Mouse (Mus musculus): ENCODE measurements around the gene Cyb5b. TPM values are rescaled to one million over a fixed set of nuclear protein-coding genes. Genes with fewer than 3 reads are reported as not detected.
A peak's percentile ranks its signal among the peaks of the same experiment; 100 is the strongest.

Cyb5b gene
- polyA plus RNA-seq, 1 experiment: 95.0 TPM

DNA sequence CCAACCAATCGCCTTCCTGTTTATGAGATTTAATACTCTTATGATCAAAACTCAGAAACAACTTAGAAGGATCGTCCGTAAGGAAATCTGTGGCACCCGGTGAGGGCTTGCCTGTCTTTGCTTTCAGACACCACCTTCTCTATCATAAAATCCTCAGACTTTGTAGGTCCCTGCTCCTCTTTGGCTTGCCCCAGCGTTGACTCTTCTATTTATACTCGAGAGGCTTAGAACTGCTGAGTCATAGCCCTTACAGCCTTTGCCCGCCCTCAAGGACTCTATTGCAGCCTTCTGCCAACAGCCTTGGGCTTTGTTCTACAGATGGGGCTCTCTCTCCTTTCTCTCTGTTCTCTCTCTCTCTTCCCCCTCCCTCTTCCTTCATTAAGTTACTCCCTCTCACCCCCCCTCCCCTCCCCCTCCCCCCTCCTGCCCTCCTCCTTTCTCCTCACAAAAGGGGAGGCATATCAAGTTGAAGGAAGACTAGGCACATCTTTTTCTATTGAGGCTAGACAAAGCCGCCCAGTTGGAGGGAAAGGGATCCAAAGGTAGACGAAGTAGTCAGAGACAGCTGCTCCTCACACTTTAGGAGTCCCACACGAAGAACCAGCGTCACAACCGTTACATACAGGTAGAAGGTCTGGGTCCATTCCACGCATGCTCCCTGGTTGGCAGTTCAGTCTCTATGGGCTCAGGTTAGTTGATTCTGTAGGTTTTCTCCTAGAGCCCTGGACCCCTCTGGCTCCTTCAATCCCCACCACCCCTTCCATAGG lies 10.6 kb upstream of the Cyb5b start:
- peak overlapping the region; percentile 27; the same call in 1 of the 2 replicates for H3K27ac ChIP-seq (ENCODE audit: insufficient read depth, low read length)
- H3K4me3 ChIP-seq (ENCODE audit: insufficient read depth, low read length): no peak overlapping the region
- TF ChIP-seq CTCF (IDR thresholded peaks at IDR 0.05; ENCODE audit: borderline replicate concordance, insufficient read depth, low read length) (no peak), POLR2A (IDR thresholded peaks at IDR 0.05; ENCODE audit: low read depth, low read length) (no peak)
- H3K4me1 ChIP-seq (ENCODE audit: control insufficient read depth, insufficient read depth, low read length): no peaks in the 10 kb centered on the region

DNA sequence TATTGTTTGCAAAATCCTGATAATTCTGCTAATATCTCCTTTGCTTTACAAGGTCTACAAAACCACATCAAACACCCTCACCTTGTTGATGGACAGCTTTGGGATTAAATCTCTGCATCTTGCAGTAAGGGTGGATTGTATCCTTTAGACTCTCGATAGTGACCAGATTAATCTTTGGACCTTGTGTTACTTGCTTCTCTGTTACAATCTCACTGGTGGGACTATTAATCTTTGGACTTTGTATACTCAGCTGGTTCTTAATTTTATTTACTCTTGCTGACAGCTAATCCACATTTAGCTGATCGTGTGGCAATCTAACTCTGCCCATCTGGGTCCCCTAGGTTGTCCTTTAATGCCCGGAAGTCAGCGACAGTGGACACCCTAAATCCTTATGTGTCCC lies 7.9 kb upstream of the Cyb5b start:
- H3K4me3 ChIP-seq (ENCODE audit: insufficient read depth, low read length): no peak overlapping the region
- TF ChIP-seq POLR2A (IDR thresholded peaks at IDR 0.05; ENCODE audit: low read depth, low read length): no peak
- TF ChIP-seq CTCF (IDR thresholded peaks at IDR 0.05; ENCODE audit: borderline replicate concordance, insufficient read depth, low read length): no peak
- no peak overlapping the region for H3K27ac ChIP-seq (ENCODE audit: insufficient read depth, low read length)
- no peaks in the 10 kb centered on the region for H3K4me1 ChIP-seq (ENCODE audit: control insufficient read depth, insufficient read depth, low read length)

DNA sequence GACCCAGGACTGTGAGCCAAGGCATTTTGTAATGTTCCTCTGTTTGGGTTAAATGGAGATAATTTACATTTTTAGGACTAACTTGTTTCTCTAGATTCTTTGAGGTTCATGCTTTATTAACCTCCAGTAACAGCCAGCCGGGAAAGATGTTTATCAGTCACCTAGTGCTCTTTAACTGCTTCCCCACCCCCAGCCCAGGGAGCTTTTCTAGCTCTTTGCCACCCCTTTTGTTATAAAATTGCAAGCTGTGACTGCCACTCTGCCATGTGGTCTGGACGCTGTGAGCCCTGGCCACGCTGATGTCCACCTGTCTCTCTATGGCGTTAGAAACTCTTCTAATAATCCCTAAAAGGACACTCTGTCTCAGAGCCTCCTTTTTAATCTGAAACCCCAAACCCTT lies 6.9 kb upstream of the Cyb5b start:
- Histone ChIP-seq H3K4me3 (ENCODE audit: insufficient read depth, low read length) (no peak overlapping the region), H3K4me1 (ENCODE audit: control insufficient read depth, insufficient read depth, low read length) (no peaks in the 10 kb centered on the region), H3K27ac (ENCODE audit: insufficient read depth, low read length) (no peak overlapping the region)
- TF ChIP-seq POLR2A (IDR thresholded peaks at IDR 0.05; ENCODE audit: low read depth, low read length) (no peak), CTCF (IDR thresholded peaks at IDR 0.05; ENCODE audit: borderline replicate concordance, insufficient read depth, low read length) (no peak)

DNA sequence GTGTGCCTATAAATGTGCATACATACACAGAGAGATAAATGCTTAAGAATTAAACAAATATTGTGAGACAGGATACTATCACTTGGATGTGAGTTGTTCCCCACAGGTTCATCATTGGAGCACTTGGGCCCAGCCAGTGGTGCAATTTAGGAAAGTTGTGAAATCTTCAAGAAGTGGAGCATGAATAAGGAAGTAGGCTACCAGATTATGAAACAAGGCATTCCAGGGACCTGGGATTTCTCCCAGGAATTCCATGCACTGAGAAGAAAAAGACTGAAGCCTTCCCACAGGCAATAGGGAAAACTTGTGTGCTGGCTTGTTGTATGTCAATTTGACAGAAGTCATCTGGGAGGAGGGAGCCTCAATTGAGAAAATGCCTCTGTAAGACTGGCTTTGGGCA lies 4.3 kb upstream of the Cyb5b start:
- no peak overlapping the region for H3K27ac ChIP-seq (ENCODE audit: insufficient read depth, low read length)
- no peaks in the 10 kb centered on the region for H3K4me1 ChIP-seq (ENCODE audit: control insufficient read depth, insufficient read depth, low read length)
- TF ChIP-seq POLR2A (IDR thresholded peaks at IDR 0.05; ENCODE audit: low read depth, low read length) (no peak), CTCF (IDR thresholded peaks at IDR 0.05; ENCODE audit: borderline replicate concordance, insufficient read depth, low read length) (no peak)
- no peak overlapping the region for H3K4me3 ChIP-seq (ENCODE audit: insufficient read depth, low read length)

DNA sequence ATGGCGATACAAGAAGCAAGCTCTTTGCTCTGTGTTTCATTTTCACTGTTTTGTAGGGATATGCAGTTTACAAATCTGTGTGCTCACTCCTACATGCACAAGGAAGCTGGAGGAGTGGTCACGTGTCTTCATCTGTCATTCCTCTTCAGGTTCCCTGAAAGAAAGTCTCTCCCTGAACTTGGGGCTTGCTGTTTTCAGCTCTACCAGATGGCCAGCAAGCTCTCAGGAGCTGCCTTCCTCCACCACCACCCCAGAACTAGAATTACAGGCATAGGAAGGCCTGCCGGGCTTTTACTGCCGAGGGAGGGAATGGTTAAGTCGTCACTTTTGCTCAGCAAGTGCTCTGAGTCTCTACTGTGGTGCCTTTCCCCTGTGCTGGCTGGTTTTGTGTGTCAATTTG lies 1.6 kb upstream of the Cyb5b start:
- Histone ChIP-seq H3K27ac (ENCODE audit: insufficient read depth, low read length) (no peak overlapping the region), H3K4me3 (ENCODE audit: insufficient read depth, low read length) (no peak overlapping the region), H3K4me1 (ENCODE audit: control insufficient read depth, insufficient read depth, low read length) (no peaks in the 10 kb centered on the region)
- TF ChIP-seq POLR2A (IDR thresholded peaks at IDR 0.05; ENCODE audit: low read depth, low read length) (no peak), CTCF (IDR thresholded peaks at IDR 0.05; ENCODE audit: borderline replicate concordance, insufficient read depth, low read length) (no peak)

DNA sequence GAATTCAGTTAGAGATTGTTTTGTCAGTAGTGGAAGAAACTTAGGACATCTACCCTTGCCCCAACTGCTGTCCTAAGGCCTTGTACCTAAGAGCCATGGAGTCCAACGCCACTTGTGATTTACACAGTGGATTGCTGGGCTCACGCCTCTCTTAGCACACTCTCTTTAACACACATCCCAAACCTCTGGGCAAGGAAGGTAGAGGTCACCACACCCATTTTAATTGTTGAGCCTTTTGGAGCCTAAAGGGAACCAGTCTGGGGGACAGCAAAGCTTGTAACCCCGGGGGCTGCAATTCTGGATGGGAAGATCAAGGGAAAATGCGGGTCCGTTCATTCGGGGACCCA lies 410 bp upstream of the Cyb5b start:
- Histone ChIP-seq H3K27ac (ENCODE audit: insufficient read depth, low read length) (no peak overlapping the region), H3K4me1 (ENCODE audit: control insufficient read depth, insufficient read depth, low read length) (no peaks in the 10 kb centered on the region), H3K4me3 (ENCODE audit: insufficient read depth, low read length) (0 out of 2 replicates have a peak overlapping the region, but pooled peaks have one; percentile 1)
- TF ChIP-seq CTCF (IDR thresholded peaks at IDR 0.05; ENCODE audit: borderline replicate concordance, insufficient read depth, low read length) (no peak), POLR2A (IDR thresholded peaks at IDR 0.05; ENCODE audit: low read depth, low read length) (no peak)

DNA sequence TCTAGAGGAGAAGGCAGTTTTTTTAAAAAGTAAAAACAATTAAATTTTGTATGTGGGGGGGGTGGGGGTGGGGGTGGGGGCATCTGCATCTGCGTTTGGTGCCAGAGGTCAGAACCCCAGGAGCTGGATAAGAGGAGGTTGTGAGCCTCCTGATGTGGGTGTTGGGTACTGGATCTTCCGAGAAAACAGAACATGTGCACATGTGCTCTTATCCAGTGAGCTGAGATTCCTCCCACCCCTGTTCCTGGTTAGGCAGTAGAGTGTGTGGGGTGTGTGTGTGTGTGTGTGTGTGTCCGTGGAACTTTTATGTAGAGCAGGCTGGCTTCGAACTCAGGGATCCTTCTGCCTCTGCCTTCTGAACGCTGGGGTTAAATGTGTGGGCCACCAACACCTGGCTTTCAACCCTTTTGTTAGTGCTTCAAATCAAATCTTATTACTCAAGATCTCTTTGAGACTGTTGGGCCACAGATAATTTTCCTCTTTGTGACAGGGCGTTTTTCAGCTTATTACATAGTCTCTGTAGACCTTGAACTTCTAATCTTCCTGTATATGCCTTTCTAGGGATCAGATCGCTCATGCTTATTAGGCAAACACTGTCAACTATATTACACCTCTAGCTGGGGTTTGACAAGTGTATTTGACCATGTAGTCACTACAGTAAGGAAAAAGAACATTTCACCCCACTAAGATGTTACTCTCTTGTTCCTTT lies 926 bp downstream of the Cyb5b start:
- H3K4me1 ChIP-seq (ENCODE audit: control insufficient read depth, insufficient read depth, low read length): no peaks in the 10 kb centered on the region
- H3K27ac ChIP-seq (ENCODE audit: insufficient read depth, low read length): no peak overlapping the region
- peak overlapping the region; percentile 86 for H3K4me3 ChIP-seq (ENCODE audit: insufficient read depth, low read length)
- no peak for TF ChIP-seq CTCF (IDR thresholded peaks at IDR 0.05; ENCODE audit: borderline replicate concordance, insufficient read depth, low read length)
- TF ChIP-seq POLR2A (IDR thresholded peaks at IDR 0.05; ENCODE audit: low read depth, low read length): no peak

DNA sequence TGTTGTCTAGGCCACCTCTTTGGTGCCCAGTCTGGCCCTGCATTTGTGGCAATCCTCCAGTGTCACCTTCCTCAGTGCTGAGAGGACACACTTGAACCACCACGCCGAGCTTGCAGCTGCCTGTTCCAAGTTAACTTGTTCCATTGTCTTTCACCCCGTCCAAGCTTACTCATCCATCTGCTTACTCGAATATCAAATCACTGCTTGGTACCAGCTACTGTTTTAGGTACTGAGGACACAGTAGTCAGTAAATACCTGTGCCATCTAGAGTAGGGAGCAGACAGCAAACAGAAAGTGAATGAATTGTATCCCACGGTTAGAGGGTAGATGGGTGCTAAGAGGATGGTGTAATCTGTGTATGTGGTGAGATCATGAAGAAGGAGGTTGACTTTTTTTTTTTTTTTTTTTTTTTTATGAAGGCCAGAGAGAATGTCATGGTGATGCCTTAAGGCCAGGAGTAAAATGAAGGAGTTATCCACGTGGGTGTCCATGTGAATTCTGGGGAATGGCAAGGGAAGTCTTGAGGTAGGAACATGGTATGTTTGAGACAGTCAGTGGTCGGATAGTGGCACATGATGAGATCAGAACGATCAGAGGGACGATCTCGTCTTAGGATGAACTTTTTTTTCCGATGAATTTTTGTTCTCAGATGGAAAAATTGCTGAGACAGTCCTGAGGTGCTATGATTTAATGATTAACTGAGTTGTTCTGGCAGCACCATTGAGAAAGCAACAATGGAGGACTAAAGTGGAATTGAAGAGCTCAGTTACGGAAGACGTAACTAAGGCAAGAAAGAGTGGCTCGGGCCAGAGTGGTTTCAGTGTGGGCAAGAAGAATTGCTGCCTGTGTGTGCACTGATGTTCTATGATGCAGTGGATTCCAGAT lies 3.1 kb downstream of the Cyb5b start:
- Histone ChIP-seq H3K4me3 (ENCODE audit: insufficient read depth, low read length) (no peak overlapping the region), H3K27ac (ENCODE audit: insufficient read depth, low read length) (no peak overlapping the region), H3K4me1 (ENCODE audit: control insufficient read depth, insufficient read depth, low read length) (no peaks in the 10 kb centered on the region)
- TF ChIP-seq POLR2A (IDR thresholded peaks at IDR 0.05; ENCODE audit: low read depth, low read length): no peak
- TF ChIP-seq CTCF (IDR thresholded peaks at IDR 0.05; ENCODE audit: borderline replicate concordance, insufficient read depth, low read length): no peak

DNA sequence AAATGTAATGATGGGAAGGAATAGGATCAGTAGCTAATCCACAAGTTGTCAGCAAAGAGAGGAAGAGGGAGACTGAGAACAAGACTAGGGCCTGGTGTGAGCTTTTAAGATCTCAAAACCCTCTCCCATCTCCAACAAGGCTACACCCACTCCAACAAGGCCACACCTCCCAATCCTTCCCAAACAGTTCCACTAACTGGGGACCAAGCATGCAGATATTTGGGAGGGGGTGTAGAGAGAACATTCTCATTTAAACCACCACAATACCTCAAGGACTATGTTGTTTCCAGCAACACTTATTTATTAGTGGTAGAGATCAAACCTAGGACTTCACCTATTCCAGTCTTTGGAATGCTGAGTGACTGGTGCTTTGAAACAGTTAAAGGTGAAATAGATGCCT lies 6.4 kb downstream of the Cyb5b start:
- H3K27ac ChIP-seq (ENCODE audit: insufficient read depth, low read length): no peak overlapping the region
- no peak for TF ChIP-seq POLR2A (IDR thresholded peaks at IDR 0.05; ENCODE audit: low read depth, low read length)
- no peak for TF ChIP-seq CTCF (IDR thresholded peaks at IDR 0.05; ENCODE audit: borderline replicate concordance, insufficient read depth, low read length)
- no peak overlapping the region for H3K4me3 ChIP-seq (ENCODE audit: insufficient read depth, low read length)

More for the DNA sequence above, 6.4 kb downstream of the Cyb5b start:
- H3K4me1 ChIP-seq (ENCODE audit: control insufficient read depth, insufficient read depth, low read length): no peaks in the 10 kb centered on the region

All from embryonic fibroblast, embryonic 13.5 days (primary cell).